Mouse (Mus musculus): ENCODE measurements at regions not wholly inside any gene's neighbourhood (a gene's known extent, or its start where the extent isn't known, plus 50 kb on each side); places are given as distances from the start of the nearest gene placed in this dataset.

GRCm38 (mm10) chr10:95117041-95117730 is 172.6 kb upstream of the Plxnc1 start:
- TF ChIP-seq GATA1 (IDR thresholded peaks at IDR 0.05; ENCODE audit: borderline replicate concordance, low read length) (no peak), FLI1 (IDR thresholded peaks at IDR 0.05; ENCODE audit: low read length) (no peak)

Measured in megakaryocyte, embryonic 14.5 days (primary cell).